8 mouse cellular contexts compared by ENCODE assay signal in the genomic region with DNA sequence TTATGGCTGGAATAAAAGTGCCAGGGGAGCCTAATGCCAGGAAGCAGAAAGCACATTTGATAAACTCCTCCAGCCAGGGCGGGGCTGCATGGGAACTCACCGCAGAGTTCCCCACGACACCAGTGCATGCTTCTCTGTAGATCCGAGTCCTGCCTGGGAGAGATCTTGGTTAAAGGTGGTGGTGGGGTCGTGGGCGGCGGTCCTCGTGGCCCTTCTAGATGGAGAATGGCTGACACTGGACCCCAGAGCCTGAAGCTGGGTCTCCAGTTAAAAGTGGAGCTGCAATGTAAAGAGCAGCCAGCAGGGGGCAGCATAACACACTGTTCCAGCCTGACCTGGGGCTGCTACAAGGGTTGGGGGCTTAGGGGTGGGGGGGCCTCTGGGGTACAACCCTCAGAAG. TPM values are rescaled to one million over a fixed set of nuclear protein-coding genes. Genes with fewer than 3 reads are reported as not detected.
DNase-seq lines count a peak whose midpoint lies in the region; ATAC-seq and TF ChIP-seq lines count a peak whose summit lies in the region.

No protein-coding gene starts in this region.

- TF ChIP-seq CTCF in Patski (IDR thresholded peaks at IDR 0.05), result peak; percentile 81
- peak; percentile 79 for TF ChIP-seq CTCF in liver, adult 2 months (IDR thresholded peaks at IDR 0.05; ENCODE audit: low read depth, low read length)

- H3K36me3 ChIP-seq in liver, adult 2 months (ENCODE audit: control insufficient read depth, insufficient read depth, low read length), result no peaks in the 10 kb centered on the region
- no peaks in the 10 kb centered on the region for H3K36me3 ChIP-seq in neural tube, embryonic 11.5 days (ENCODE audit: control insufficient read depth, insufficient read depth, low read length)

- no peak overlapping the region for H3K27ac ChIP-seq in liver, adult 2 months (replicated peaks; ENCODE audit: insufficient read depth, low read depth, low read length)
- H3K27ac ChIP-seq in neural tube, embryonic 11.5 days (ENCODE audit: low read depth, low read length), result no peak overlapping the region

- no peak for ATAC-seq in Patski
- ATAC-seq in neural tube, embryonic 11.5 days (ENCODE audit: insufficient read depth, low FRiP score, low TSS enrichment), result peak; percentile 25; the same call in 1 of the 2 replicates

- no peaks in the 10 kb centered on the region for H3K79me2 ChIP-seq in liver, adult 2 months (ENCODE audit: control insufficient read depth, insufficient read depth, low read length)

- no peak overlapping the region for H3K4me2 ChIP-seq in neural tube, embryonic 11.5 days (ENCODE audit: low read depth)

- in situ Hi-C loops in Patski (cut with MboI; ENCODE audit: low pct_unique_long_range_greater_than_20kb), result no loop called here

- POLR2A ChIA-PET in Patski (lab: Charles Lee), result no interaction called here

- WGBS in liver, adult 2 months, result 18% methylated on average over 8 of the region's 8 CpGs
- WGBS in neural tube, embryonic 11.5 days, result 19% methylated on average over 8 of the region's 8 CpGs

- H3K27me3 ChIP-seq in Patski, result no peaks in the 10 kb centered on the region
- no peaks in the 10 kb centered on the region; the same call in 1 of the 2 replicates for H3K27me3 ChIP-seq in liver, adult 2 months (ENCODE audit: control insufficient read depth, insufficient read depth, low read length)
- H3K27me3 ChIP-seq in neural tube, embryonic 11.5 days (ENCODE audit: control insufficient read depth, insufficient read depth, low read length), result no peaks in the 10 kb centered on the region

- no peak overlapping the region for H3K9ac ChIP-seq in liver, adult 2 months (ENCODE audit: low read depth, low read length)
- no peak overlapping the region for H3K9ac ChIP-seq in neural tube, embryonic 11.5 days (ENCODE audit: low read length)

- no peaks in the 10 kb centered on the region for H3K9me3 ChIP-seq in neural tube, embryonic 11.5 days (ENCODE audit: control insufficient read depth, low read length)

- TF ChIP-seq POLR2A in liver, adult 2 months (IDR thresholded peaks at IDR 0.05; ENCODE audit: extremely low read depth, insufficient read depth, low read length), result no peak

- CTCF ChIA-PET in Patski (lab: Charles Lee), result interaction anchor here (0.9 to 1.6 kb wide), 3 partner anchors 9 to 217 kb away, joined by 3 to 5 read pairs (median 3); no protein-coding TSS in a partner anchor

- peak; percentile 29 to 82 for DNase-seq in heart, adult 18-20 months
- no peak for DNase-seq in heart, adult 8-10 months (ENCODE audit: low spot score)
- DNase-seq in Patski (ENCODE audit: low read depth, low spot score), result no peak
- peak; percentile 73 for DNase-seq in embryo, embryonic 11 days
- DNase-seq in induced T-regulatory cell, adult 2 months (ENCODE audit: low read depth), result peak; percentile 79
- DNase-seq in liver, adult 2 months (ENCODE audit: extremely low read depth, low read depth, low spot score), result no peak
- peak; percentile 76 for DNase-seq in neural tube, embryonic 11.5 days (ENCODE audit: low spot score)
- peak; percentile 39 to 72 for DNase-seq in thymus, postnatal 10 days (ENCODE audit: low spot score in 2 of 2)

- H3K4me3 ChIP-seq in liver, adult 2 months (ENCODE audit: insufficient read depth, low read depth, low read length), result no peak overlapping the region
- no peak overlapping the region for H3K4me3 ChIP-seq in neural tube, embryonic 11.5 days (ENCODE audit: low read depth, low read length)

- no peaks in the 10 kb centered on the region for H3K4me1 ChIP-seq in liver, adult 2 months (ENCODE audit: control insufficient read depth, insufficient read depth, low read length)
- peaks cover 5% of the 10 kb centered on the region for H3K4me1 ChIP-seq in neural tube, embryonic 11.5 days (ENCODE audit: control insufficient read depth, insufficient read depth, low read length)

RNA-seq across cellular contexts. Expression of gene Gm572, which starts 38.3 kb away (rescaled TPM):
- total RNA-seq in heart, adult 18-20 months (2021), result 1 to 10 TPM; 5.8 to 6.1 TPM
- 1 to 10 TPM; 5.2 to 8.4 (median 6.7) TPM for total RNA-seq in heart, adult 8-10 months (2022)
- not detected for polyA plus RNA-seq in Patski (2021)
- not detected in 2 replicates for total RNA-seq in liver, adult 2 months (2014; rRNA removed)
- not detected in 2 replicates for polyA plus RNA-seq in liver, adult 2 months (2012; rRNA removed)
- polyA plus RNA-seq in neural tube, embryonic 11.5 days (2014; fragmentation: Nextera tagmentation; extraction: Ambion mirVana), result not detected in 2 replicates

RNA-seq across cellular contexts. Expression of gene Tardbp, which starts 54.6 kb away (rescaled TPM):
- total RNA-seq in heart, adult 18-20 months (2021), result 100 to 1,000 TPM; 125 to 126 TPM
- total RNA-seq in heart, adult 8-10 months (2022), result 100 to 1,000 TPM; 108 to 133 (median 124) TPM
- 216 TPM for polyA plus RNA-seq in Patski (2021)
- 87.2 and 111 TPM in 2 replicates for total RNA-seq in liver, adult 2 months (2014; rRNA removed)
- polyA plus RNA-seq in liver, adult 2 months (2012; rRNA removed), result 33.2 and 33.4 TPM in 2 replicates
- 179 and 211 TPM in 2 replicates for polyA plus RNA-seq in neural tube, embryonic 11.5 days (2014; fragmentation: Nextera tagmentation; extraction: Ambion mirVana)

Comparison
In these comparisons a context has a peak if more than half of its experiments do, and no peak if none do; other contexts are left out.
1. DNase-seq: peak in heart, adult 18-20 months (2 of 2), embryo, embryonic 11 days (single experiment), induced T-regulatory cell, adult 2 months (single experiment), neural tube, embryonic 11.5 days (single experiment) and thymus, postnatal 10 days (2 of 2); none in heart, adult 8-10 months (single experiment), Patski (single experiment) and liver, adult 2 months (single experiment).